Mouse (Mus musculus) hematopoietic stem cell, adult 5-6 weeks (primary cell): ENCODE measurements around the gene Cnih3. TPM values are rescaled to one million over a fixed set of nuclear protein-coding genes. Genes with fewer than 3 reads are reported as not detected.

Source experiments
- ATAC-seq, 2 experiments: fragments of 125-278 bp in 1 of 2; replicated peaks in 1 of 2; 2 replicates each; pipeline ENCODE4 v1.8.0; 2016 to 2017; ENCODE audit warnings: inconsistent platforms in 2 of 2, mild to moderate bottlenecking in 2 of 2, moderate number of reproducible peaks in 2 of 2, low read depth in 1 of 2, moderate TSS enrichment in 1 of 2; ENCODE audit not compliant: low FRiP score in 2 of 2, poor library complexity in 2 of 2, severe bottlenecking in 2 of 2, insufficient read depth in 1 of 2, low TSS enrichment in 1 of 2
- total RNA-seq: library from RNA; stranded (forward); fragments of 172-1452, 232-1000 nt; gene quantifications from 2 replicates; pipeline ENCODE4 v1.2.3, GENCODE M21; 2017

The Cnih3 gene
- total RNA-seq, 1 experiment from 2014 or later, result not detected

- ATAC-seq, result peak; percentile 33 to 46; a peak in 1 of 4 replicates
Measured at GRCm38 (mm10) chr1:181379664-181380063, 27.2 kb downstream of the Cnih3 start.

GRCm38 (mm10) chr1:181381410-181382010 is 29.1 kb downstream of the Cnih3 start:
- no peak for ATAC-seq

GRCm38 (mm10) chr1:181389264-181389663 is 36.8 kb downstream of the Cnih3 start:
- no peak for ATAC-seq

- ATAC-seq, result no peak
Measured at GRCm38 (mm10) chr1:181392489-181392888, 40.1 kb downstream of the Cnih3 start.

GRCm38 (mm10) chr1:181393250-181394149 is 41.1 kb downstream of the Cnih3 start:
- peak; percentile 22 to 52; a peak in 2 of 4 replicates for ATAC-seq

GRCm38 (mm10) chr1:181395234-181395828 is 42.9 kb downstream of the Cnih3 start:
- ATAC-seq, result peak; percentile 42 to 43

- no peak for ATAC-seq
Measured at GRCm38 (mm10) chr1:181399179-181399578, 46.8 kb downstream of the Cnih3 start.

- no peak for ATAC-seq
Measured at GRCm38 (mm10) chr1:181403056-181403455, 50.6 kb downstream of the Cnih3 start.

GRCm38 (mm10) chr1:181407281-181407680 is 54.9 kb downstream of the Cnih3 start:
- ATAC-seq, result no peak

GRCm38 (mm10) chr1:181408086-181408975 is 55.9 kb downstream of the Cnih3 start:
- ATAC-seq, result no peak

GRCm38 (mm10) chr1:181409693-181410092 is 57.3 kb downstream of the Cnih3 start:
- no peak for ATAC-seq

- no peak for ATAC-seq
Measured at GRCm38 (mm10) chr1:181410647-181411254, 58.3 kb downstream of the Cnih3 start.

GRCm38 (mm10) chr1:181414985-181415384 is 62.6 kb downstream of the Cnih3 start:
- ATAC-seq, result no peak

GRCm38 (mm10) chr1:181416841-181417240 is 64.4 kb downstream of the Cnih3 start:
- no peak for ATAC-seq

GRCm38 (mm10) chr1:181417937-181418523 is 65.6 kb downstream of the Cnih3 start:
- no peak for ATAC-seq

GRCm38 (mm10) chr1:181420080-181420536 is 67.7 kb downstream of the Cnih3 start:
- ATAC-seq, result no peak
